Comparison of ENCODE assay signal across 9 mouse cellular contexts in genomic region chr6:115267916-115268315, GRCm38 (mm10). TPM values are rescaled to one million over a fixed set of nuclear protein-coding genes. Genes with fewer than 3 reads are reported as not detected.
A peak's percentile ranks its signal among the peaks of the same experiment; 100 is the strongest.
DNase-seq lines count a peak whose midpoint lies in the region; ATAC-seq and TF ChIP-seq lines count a peak whose summit lies in the region.
"Had no signal": no experiment of that assay in that cellular context is flagged by ENCODE, and none has a peak within 500 bp of the region (broad histone marks: within the 10 kb centered on the region; RNA-seq: fewer than 3 reads in every experiment).

No protein-coding gene starts in this region.

- no peaks in the 10 kb centered on the region for H3K9me3 ChIP-seq in embryonic facial prominence, embryonic 11.5 days (replicated peaks; ENCODE audit: control insufficient read depth, low read length)
- no peaks in the 10 kb centered on the region for H3K9me3 ChIP-seq in heart, embryonic 13.5 days
- H3K9me3 ChIP-seq in kidney, embryonic 16.5 days (ENCODE audit: low read length), result no peaks in the 10 kb centered on the region
- no peaks in the 10 kb centered on the region for H3K9me3 ChIP-seq in liver, embryonic 14.5 days (ENCODE audit: control insufficient read depth, low read length)
- H3K9me3 ChIP-seq in neural tube, embryonic 15.5 days (replicated peaks), result no peaks in the 10 kb centered on the region
- H3K9me3 ChIP-seq: embryonic facial prominence, embryonic 13.5 days had no signal

- 44% methylated on average over 2 of the region's 2 CpGs for WGBS in embryonic facial prominence, embryonic 11.5 days
- 43% methylated on average over 2 of the region's 2 CpGs for WGBS in heart, embryonic 13.5 days
- WGBS in kidney, embryonic 16.5 days, result 49% methylated on average over 2 of the region's 2 CpGs
- WGBS in liver, embryonic 14.5 days (ENCODE audit: insufficient replicate concordance), result 37% methylated on average over 2 of the region's 2 CpGs
- 56% methylated on average over 2 of the region's 2 CpGs for WGBS in neural tube, embryonic 15.5 days

- no peaks in the 10 kb centered on the region for H3K27me3 ChIP-seq in embryonic facial prominence, embryonic 11.5 days (ENCODE audit: control insufficient read depth, insufficient read depth, low read length)
- H3K27me3 ChIP-seq in heart, embryonic 13.5 days (replicated peaks), result peaks cover 84% of the 10 kb centered on the region
- H3K27me3 ChIP-seq in kidney, embryonic 16.5 days (ENCODE audit: insufficient read depth, low read length), result no peaks in the 10 kb centered on the region
- no peaks in the 10 kb centered on the region for H3K27me3 ChIP-seq in liver, embryonic 14.5 days (ENCODE audit: control insufficient read depth, insufficient read depth, low read length)
- no peaks in the 10 kb centered on the region for H3K27me3 ChIP-seq in neural tube, embryonic 15.5 days (replicated peaks)

- no peak overlapping the region for H3K4me2 ChIP-seq in embryonic facial prominence, embryonic 11.5 days (ENCODE audit: low read depth, low read length)
- no peak overlapping the region for H3K4me2 ChIP-seq in heart, embryonic 13.5 days
- H3K4me2 ChIP-seq in kidney, embryonic 16.5 days (replicated peaks; ENCODE audit: low read depth, low read length), result no peak overlapping the region
- no peak overlapping the region for H3K4me2 ChIP-seq in liver, embryonic 14.5 days (ENCODE audit: low read depth)
- no peak overlapping the region for H3K4me2 ChIP-seq in neural tube, embryonic 15.5 days
- H3K4me2 ChIP-seq: embryonic facial prominence, embryonic 13.5 days had no signal

- no peaks in the 10 kb centered on the region for H3K4me1 ChIP-seq in embryonic facial prominence, embryonic 11.5 days (ENCODE audit: control insufficient read depth, insufficient read depth, low read length)
- H3K4me1 ChIP-seq in heart, embryonic 13.5 days, result peaks cover 29% of the 10 kb centered on the region
- H3K4me1 ChIP-seq in kidney, embryonic 16.5 days (ENCODE audit: insufficient read depth, low read length), result peaks cover 16% of the 10 kb centered on the region
- peaks cover 0 to 3% of the 10 kb centered on the region in 2 experiments; a peak in 1 of 4 replicates for H3K4me1 ChIP-seq in liver, embryonic 14.5 days (replicated peaks; ENCODE audit: control insufficient read depth in 2 of 2, insufficient read depth in 2 of 2, low read length in 1 of 2)
- H3K4me1 ChIP-seq in neural tube, embryonic 15.5 days, result no peaks in the 10 kb centered on the region

- H3K4me3 ChIP-seq in embryonic facial prominence, embryonic 11.5 days (ENCODE audit: low read depth, low read length), result no peak overlapping the region
- H3K4me3 ChIP-seq in heart, embryonic 13.5 days, result no peak overlapping the region
- H3K4me3 ChIP-seq in kidney, embryonic 16.5 days (ENCODE audit: low read length), result no peak overlapping the region
- no peak overlapping the region for H3K4me3 ChIP-seq in liver, embryonic 14.5 days (ENCODE audit: insufficient read depth in 1 of 2, low read depth in 2 of 2, low read length in 2 of 2)
- H3K4me3 ChIP-seq in neural tube, embryonic 15.5 days (replicated peaks), result no peak overlapping the region
- H3K4me3 ChIP-seq: embryonic facial prominence, embryonic 13.5 days had no signal

- H3K9ac ChIP-seq in embryonic facial prominence, embryonic 11.5 days (replicated peaks; ENCODE audit: low read length), result no peak overlapping the region
- H3K9ac ChIP-seq in heart, embryonic 13.5 days, result no peak overlapping the region
- H3K9ac ChIP-seq in kidney, embryonic 16.5 days (replicated peaks; ENCODE audit: low read length), result no peak overlapping the region
- H3K9ac ChIP-seq in liver, embryonic 14.5 days (replicated peaks), result no peak overlapping the region
- no peak overlapping the region for H3K9ac ChIP-seq in neural tube, embryonic 15.5 days (replicated peaks)
- H3K9ac ChIP-seq: embryonic facial prominence, embryonic 13.5 days had no signal

- ATAC-seq in embryonic facial prominence, embryonic 11.5 days (replicated peaks; ENCODE audit: insufficient number of reproducible peaks, low FRiP score, low TSS enrichment, low read depth), result peak; percentile 67; the same call in 1 of the 2 replicates
- ATAC-seq in heart, embryonic 13.5 days (ENCODE audit: extremely low read depth, insufficient number of reproducible peaks, low FRiP score, low TSS enrichment), result 0 out of 2 replicates have a peak, but pooled peaks have one; percentile 56
- peak; percentile 88 for ATAC-seq in kidney, embryonic 16.5 days (ENCODE audit: low FRiP score, low TSS enrichment)
- ATAC-seq in liver, embryonic 14.5 days (ENCODE audit: insufficient read depth), result no peak
- peak; percentile 88 for ATAC-seq in neural tube, embryonic 15.5 days (ENCODE audit: low FRiP score)

- no peak for TF ChIP-seq EP300 in liver, embryonic 14.5 days (IDR thresholded peaks at IDR 0.05; ENCODE audit: low read depth)

- TF ChIP-seq CTCF in liver, embryonic 14.5 days (IDR thresholded peaks at IDR 0.05; ENCODE audit: low read depth), result peak; percentile 80

- no peaks in the 10 kb centered on the region for H3K36me3 ChIP-seq in embryonic facial prominence, embryonic 11.5 days (replicated peaks; ENCODE audit: control insufficient read depth, insufficient read depth, low read depth, low read length)
- H3K36me3 ChIP-seq in heart, embryonic 13.5 days, result no peaks in the 10 kb centered on the region
- H3K36me3 ChIP-seq in kidney, embryonic 16.5 days (ENCODE audit: insufficient read depth, low read length), result no peaks in the 10 kb centered on the region
- H3K36me3 ChIP-seq in liver, embryonic 14.5 days (replicated peaks; ENCODE audit: control insufficient read depth, insufficient read depth, low read depth), result no peaks in the 10 kb centered on the region
- peaks cover 24% of the 10 kb centered on the region for H3K36me3 ChIP-seq in neural tube, embryonic 15.5 days
- H3K36me3 ChIP-seq: embryonic facial prominence, embryonic 13.5 days had no signal

- no peak overlapping the region for H3K27ac ChIP-seq in embryonic facial prominence, embryonic 11.5 days (replicated peaks; ENCODE audit: low read depth, low read length)
- H3K27ac ChIP-seq in heart, embryonic 13.5 days (replicated peaks), result no peak overlapping the region
- no peak overlapping the region for H3K27ac ChIP-seq in kidney, embryonic 16.5 days (ENCODE audit: low read length)
- no peak overlapping the region for H3K27ac ChIP-seq in liver, embryonic 14.5 days
- H3K27ac ChIP-seq in neural tube, embryonic 15.5 days (replicated peaks), result no peak overlapping the region
- H3K27ac ChIP-seq: embryonic facial prominence, embryonic 13.5 days had no signal

- DNase-seq in A20 (ENCODE audit: low read depth, low spot score), result peak; percentile 45
- DNase-seq in adrenal gland, postnatal 36 days, result peak; percentile 77 to 82
- DNase-seq in embryonic facial prominence, embryonic 11.5 days (ENCODE audit: low spot score), result peak; percentile 81
- DNase-seq in liver, embryonic 14.5 days (ENCODE audit: low read depth in 3 of 3, low spot score in 3 of 3), result peak in 2 of 3 experiments; percentile 1 to 6
- peak; percentile 59 for DNase-seq in urinary bladder, adult 18-20 months (ENCODE audit: low spot score in 2 of 2)

RNA-seq across cellular contexts. Expression of gene Timp4, which starts 15.9 kb away (rescaled TPM):
- total RNA-seq in adrenal gland, postnatal 36 days (2021), result 1 to 10 TPM; 3.9 to 7.5 TPM
- polyA plus RNA-seq in embryonic facial prominence, embryonic 11.5 days (2014; fragmentation: Nextera tagmentation; extraction: Ambion mirVana), result 0.27 and 0.50 TPM in 2 replicates
- 0.19 and 0.27 TPM in 2 replicates for polyA plus RNA-seq in heart, embryonic 13.5 days (2015; fragmentation: Nextera tagmentation; extraction: Ambion mirVana)
- 0.15 and 0.56 TPM in 2 replicates for polyA plus RNA-seq in kidney, embryonic 16.5 days (2015; fragmentation: Nextera tagmentation; extraction: Ambion mirVana)
- polyA plus RNA-seq in liver, embryonic 14.5 days (2012; rRNA removed), result not detected in 2 replicates
- polyA plus RNA-seq in liver, embryonic 14.5 days (2014; fragmentation: Nextera tagmentation; extraction: Ambion mirVana), result not detected in 2 replicates
- 29.3 and 31.5 TPM in 2 replicates for polyA plus RNA-seq in neural tube, embryonic 15.5 days (2015; fragmentation: Nextera tagmentation; extraction: Ambion mirVana)

RNA-seq across cellular contexts. Expression of gene Gm17482, which starts 40.8 kb away (rescaled TPM):
- not detected for total RNA-seq in adrenal gland, postnatal 36 days (2021)
- not detected in 2 replicates for polyA plus RNA-seq in embryonic facial prominence, embryonic 11.5 days (2014; fragmentation: Nextera tagmentation; extraction: Ambion mirVana)
- polyA plus RNA-seq in heart, embryonic 13.5 days (2015; fragmentation: Nextera tagmentation; extraction: Ambion mirVana), result not detected in 2 replicates
- polyA plus RNA-seq in kidney, embryonic 16.5 days (2015; fragmentation: Nextera tagmentation; extraction: Ambion mirVana), result not detected in 2 replicates
- not detected in 2 replicates for polyA plus RNA-seq in liver, embryonic 14.5 days (2012; rRNA removed)
- not detected in 2 replicates for polyA plus RNA-seq in liver, embryonic 14.5 days (2014; fragmentation: Nextera tagmentation; extraction: Ambion mirVana)
- polyA plus RNA-seq in neural tube, embryonic 15.5 days (2015; fragmentation: Nextera tagmentation; extraction: Ambion mirVana), result not detected in 2 replicates
- polyA plus RNA-seq: embryonic facial prominence, embryonic 13.5 days had no signal

Comparison
In these comparisons a context has a peak if more than half of its experiments do, and no peak if none do; other contexts are left out.
1. DNase-seq: peak in every context shown above with its lines; median percentile 81 in embryonic facial prominence, embryonic 11.5 days; 80 in adrenal gland, postnatal 36 days; 59 in urinary bladder, adult 18-20 months; 45 in A20; 4 in liver, embryonic 14.5 days.
2. RNA of gene Timp4, which starts 15.9 kb away (polyA plus RNA-seq): 29.3 to 31.5 TPM in neural tube, embryonic 15.5 days; 0.15 to 0.56 TPM in kidney, embryonic 16.5 days, 0.27 to 0.50 TPM in embryonic facial prominence, embryonic 11.5 days, 0.19 to 0.27 TPM in heart, embryonic 13.5 days and not detected in liver, embryonic 14.5 days; every median in the first group is over 10 times any median in the second.